Mouse (Mus musculus): ENCODE data around the gene Hdac4. TPM values are rescaled to one million over a fixed set of nuclear protein-coding genes. Genes with fewer than 3 reads are reported as not detected.

Gene Hdac4
- polyA plus RNA-seq, 1 experiment, result 6.8 TPM

DNA sequence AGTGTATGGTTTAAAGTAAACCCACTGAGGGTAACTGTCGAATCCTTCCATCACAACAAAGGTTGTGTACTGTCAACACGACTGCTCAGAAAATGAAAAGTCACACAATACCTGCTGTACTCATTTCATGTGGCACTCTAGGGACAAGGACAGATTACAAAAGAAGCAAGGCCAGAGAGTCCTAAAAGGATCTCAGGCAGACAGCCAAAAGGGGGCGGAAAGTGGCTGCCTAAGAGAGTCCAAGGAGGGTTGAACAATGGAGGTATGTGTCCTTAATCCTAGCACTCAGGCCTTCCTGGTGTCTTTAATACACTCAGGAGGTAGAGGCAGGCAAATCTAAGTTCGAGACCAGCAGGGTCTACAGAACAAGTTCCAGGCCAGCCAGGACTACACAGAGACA, 103.2 kb downstream of the Hdac4 start:
- H3K4me1 ChIP-seq (ENCODE audit: control insufficient read depth, insufficient read depth, low read length), result peaks cover 9% of the 10 kb centered on the region
- no peak overlapping the region for H3K27ac ChIP-seq (ENCODE audit: insufficient read depth, low read depth, low read length)
- H3K4me3 ChIP-seq (ENCODE audit: insufficient read depth, low read length), result no peak overlapping the region
- TF ChIP-seq CTCF (IDR thresholded peaks at IDR 0.05; ENCODE audit: low read depth, low read length) (no peak), POLR2A (IDR thresholded peaks at IDR 0.05; ENCODE audit: borderline replicate concordance, low read depth, low read length) (no peak)

GRCm38 (mm10) chr1:92087821-92088220, 107.7 kb downstream of the Hdac4 start:
- TF ChIP-seq CTCF (IDR thresholded peaks at IDR 0.05; ENCODE audit: low read depth, low read length) (no peak), POLR2A (IDR thresholded peaks at IDR 0.05; ENCODE audit: borderline replicate concordance, low read depth, low read length) (no peak)
- H3K4me3 ChIP-seq (ENCODE audit: insufficient read depth, low read length), result no peak overlapping the region
- H3K4me1 ChIP-seq (ENCODE audit: control insufficient read depth, insufficient read depth, low read length), result peaks cover 48% of the 10 kb centered on the region
- no peak overlapping the region for H3K27ac ChIP-seq (ENCODE audit: insufficient read depth, low read depth, low read length)

- no peak overlapping the region for H3K27ac ChIP-seq (ENCODE audit: insufficient read depth, low read depth, low read length)
- H3K4me3 ChIP-seq (ENCODE audit: insufficient read depth, low read length), result no peak overlapping the region
- H3K4me1 ChIP-seq (ENCODE audit: control insufficient read depth, insufficient read depth, low read length), result peaks cover 51% of the 10 kb centered on the region
- no peak for TF ChIP-seq CTCF (IDR thresholded peaks at IDR 0.05; ENCODE audit: low read depth, low read length)
- no peak for TF ChIP-seq POLR2A (IDR thresholded peaks at IDR 0.05; ENCODE audit: borderline replicate concordance, low read depth, low read length)
These were observed 108.2 kb downstream of the Hdac4 start for GRCm38 (mm10) chr1:92087343-92087742.

- Histone ChIP-seq H3K27ac (ENCODE audit: insufficient read depth, low read depth, low read length) (no peak overlapping the region), H3K4me1 (ENCODE audit: control insufficient read depth, insufficient read depth, low read length) (peaks cover 56% of the 10 kb centered on the region), H3K4me3 (ENCODE audit: insufficient read depth, low read length) (no peak overlapping the region)
- TF ChIP-seq CTCF (IDR thresholded peaks at IDR 0.05; ENCODE audit: low read depth, low read length) (no peak), POLR2A (IDR thresholded peaks at IDR 0.05; ENCODE audit: borderline replicate concordance, low read depth, low read length) (no peak)
These were observed 108.7 kb downstream of the Hdac4 start for GRCm38 (mm10) chr1:92086841-92087240.

GRCm38 (mm10) chr1:92086277-92086813, 109.2 kb downstream of the Hdac4 start:
- Histone ChIP-seq H3K27ac (ENCODE audit: insufficient read depth, low read depth, low read length) (no peak overlapping the region), H3K4me1 (ENCODE audit: control insufficient read depth, insufficient read depth, low read length) (peaks cover 60% of the 10 kb centered on the region), H3K4me3 (ENCODE audit: insufficient read depth, low read length) (no peak overlapping the region)
- no peak for TF ChIP-seq POLR2A (IDR thresholded peaks at IDR 0.05; ENCODE audit: borderline replicate concordance, low read depth, low read length)
- TF ChIP-seq CTCF (IDR thresholded peaks at IDR 0.05; ENCODE audit: low read depth, low read length), result no peak

DNA sequence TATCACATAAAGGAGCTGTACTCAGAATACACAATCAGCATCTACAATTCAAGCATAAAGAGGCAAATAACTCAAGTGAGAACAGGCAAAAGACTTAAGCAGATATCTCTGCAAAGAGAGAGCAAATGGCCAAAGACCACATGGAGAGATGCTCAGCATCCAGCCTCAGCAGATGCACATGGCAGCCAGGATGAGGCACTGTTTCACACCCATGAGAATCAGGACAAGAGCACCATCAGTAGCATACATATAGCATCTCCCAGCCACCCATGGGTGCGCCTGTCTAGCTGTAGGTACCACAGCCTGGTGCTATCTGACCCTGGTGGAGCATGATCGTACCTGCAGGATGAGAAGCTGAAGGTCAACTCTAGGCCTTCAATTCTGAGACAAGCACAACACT, 110.8 kb downstream of the Hdac4 start:
- Histone ChIP-seq H3K4me1 (ENCODE audit: control insufficient read depth, insufficient read depth, low read length) (peaks cover 76% of the 10 kb centered on the region), H3K27ac (ENCODE audit: insufficient read depth, low read depth, low read length) (no peak overlapping the region), H3K4me3 (ENCODE audit: insufficient read depth, low read length) (no peak overlapping the region)
- TF ChIP-seq POLR2A (IDR thresholded peaks at IDR 0.05; ENCODE audit: borderline replicate concordance, low read depth, low read length) (no peak), CTCF (IDR thresholded peaks at IDR 0.05; ENCODE audit: low read depth, low read length) (no peak)

DNA sequence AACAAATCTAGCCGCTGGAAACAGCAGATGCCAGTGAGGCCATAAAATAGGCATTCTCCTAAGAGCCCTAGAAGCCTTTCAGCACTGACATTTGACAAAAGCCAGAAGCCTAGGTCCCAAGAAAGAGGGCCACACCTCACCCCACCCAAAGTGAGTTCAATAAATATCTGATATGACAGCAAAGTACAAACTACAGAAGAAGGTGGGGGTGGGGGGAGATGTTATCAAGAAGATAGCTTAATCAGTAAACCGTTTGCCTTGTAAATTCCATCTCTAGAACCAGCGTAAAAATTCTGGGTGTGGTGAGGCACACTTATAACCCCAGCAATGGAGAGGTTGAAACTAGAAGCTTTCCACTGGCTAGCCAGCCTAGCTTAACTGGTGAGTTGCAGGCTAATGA, 111.5 kb downstream of the Hdac4 start:
- Histone ChIP-seq H3K27ac (ENCODE audit: insufficient read depth, low read depth, low read length) (no peak overlapping the region), H3K4me1 (ENCODE audit: control insufficient read depth, insufficient read depth, low read length) (peaks cover 83% of the 10 kb centered on the region), H3K4me3 (ENCODE audit: insufficient read depth, low read length) (no peak overlapping the region)
- TF ChIP-seq POLR2A (IDR thresholded peaks at IDR 0.05; ENCODE audit: borderline replicate concordance, low read depth, low read length), result no peak
- no peak for TF ChIP-seq CTCF (IDR thresholded peaks at IDR 0.05; ENCODE audit: low read depth, low read length)

DNA sequence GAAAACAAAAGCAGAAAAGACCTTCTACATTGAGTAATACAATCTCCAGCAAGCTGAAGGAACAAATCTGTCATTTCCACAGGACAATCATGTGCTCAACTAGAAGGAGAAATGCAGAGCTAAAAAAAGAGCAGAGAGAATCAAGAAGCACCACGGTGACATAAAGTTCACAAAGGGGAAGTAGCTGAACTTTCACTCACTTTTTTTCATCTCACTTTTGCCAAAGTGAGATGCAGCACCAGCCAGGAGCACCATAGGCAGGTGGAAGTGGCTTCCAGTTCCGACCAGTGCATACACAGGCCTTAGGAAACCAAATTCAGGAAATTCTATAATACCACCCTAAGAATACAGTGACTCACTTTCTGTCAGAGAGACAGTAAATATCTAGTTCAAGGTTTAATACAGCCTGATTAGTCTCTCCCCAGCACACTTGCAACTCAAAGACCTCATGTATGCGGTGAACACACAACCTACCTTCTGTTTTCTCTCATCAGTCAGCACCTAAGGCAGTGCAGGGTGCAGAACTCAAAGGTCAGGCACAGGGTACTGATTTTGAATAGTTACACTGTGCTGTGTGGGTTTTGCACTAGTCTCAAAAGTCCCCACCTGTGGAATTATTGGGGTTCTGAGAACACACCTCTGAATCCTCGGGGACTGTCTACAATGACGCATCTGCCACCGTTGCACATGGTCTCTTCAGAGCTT, 112.5 kb downstream of the Hdac4 start:
- Histone ChIP-seq H3K4me3 (ENCODE audit: insufficient read depth, low read length) (no peak overlapping the region), H3K4me1 (ENCODE audit: control insufficient read depth, insufficient read depth, low read length) (peaks cover 83% of the 10 kb centered on the region), H3K27ac (ENCODE audit: insufficient read depth, low read depth, low read length) (peak overlapping the region; percentile 83)
- TF ChIP-seq POLR2A (IDR thresholded peaks at IDR 0.05; ENCODE audit: borderline replicate concordance, low read depth, low read length) (no peak), CTCF (IDR thresholded peaks at IDR 0.05; ENCODE audit: low read depth, low read length) (no peak)

GRCm38 (mm10) chr1:92082156-92082836, 113.2 kb downstream of the Hdac4 start:
- no peak for TF ChIP-seq POLR2A (IDR thresholded peaks at IDR 0.05; ENCODE audit: borderline replicate concordance, low read depth, low read length)
- no peak for TF ChIP-seq CTCF (IDR thresholded peaks at IDR 0.05; ENCODE audit: low read depth, low read length)
- Histone ChIP-seq H3K27ac (ENCODE audit: insufficient read depth, low read depth, low read length) (peak overlapping the region; percentile 83), H3K4me3 (ENCODE audit: insufficient read depth, low read length) (no peak overlapping the region; the same call in 1 of the 2 replicates), H3K4me1 (ENCODE audit: control insufficient read depth, insufficient read depth, low read length) (peaks cover 79% of the 10 kb centered on the region)

DNA sequence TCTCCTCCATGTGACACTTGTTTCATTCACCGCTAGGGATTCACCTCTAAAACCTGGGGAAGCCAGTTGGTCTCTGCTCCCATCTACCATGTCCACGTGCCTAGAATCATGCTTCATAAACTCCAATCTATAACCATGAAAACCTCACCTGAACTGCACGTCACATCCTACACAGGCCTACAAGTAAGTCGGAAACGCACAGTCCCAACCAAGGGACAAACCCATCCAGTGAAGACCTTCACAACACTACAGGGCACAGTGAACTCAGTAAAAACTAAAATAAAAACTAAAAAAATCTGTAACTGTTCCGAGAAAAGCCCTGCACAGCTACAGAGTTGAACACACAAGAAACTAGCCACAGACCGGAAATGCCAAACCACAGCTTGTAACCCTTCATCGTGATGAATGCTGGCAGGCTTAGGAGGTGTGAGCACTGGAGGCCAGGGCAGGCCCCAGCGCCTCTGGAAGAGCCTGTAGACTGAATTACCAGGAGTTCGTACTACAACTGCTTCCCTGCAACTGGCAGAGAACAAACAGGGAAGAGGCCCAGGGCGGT, 115.4 kb downstream of the Hdac4 start:
- TF ChIP-seq CTCF (IDR thresholded peaks at IDR 0.05; ENCODE audit: low read depth, low read length) (no peak), POLR2A (IDR thresholded peaks at IDR 0.05; ENCODE audit: borderline replicate concordance, low read depth, low read length) (no peak)
- Histone ChIP-seq H3K4me3 (ENCODE audit: insufficient read depth, low read length) (no peak overlapping the region), H3K27ac (ENCODE audit: insufficient read depth, low read depth, low read length) (peak overlapping the region; percentile 40), H3K4me1 (ENCODE audit: control insufficient read depth, insufficient read depth, low read length) (peaks cover 74% of the 10 kb centered on the region)

Measured in bone marrow macrophage, adult 2 months (primary cell).